ENCODE assay signal across 9 mouse cellular contexts in genomic region chrX:76680890-76681289, GRCm38 (mm10).
DNase-seq lines count a peak whose midpoint lies in the region; ATAC-seq and TF ChIP-seq lines count a peak whose summit lies in the region.
"Had no signal": no experiment of that assay in that cellular context is flagged by ENCODE, and none has a peak within 500 bp of the region (broad histone marks: within the 10 kb centered on the region; RNA-seq: fewer than 3 reads in every experiment).

No protein-coding gene starts in this region.

- H3K4me3 ChIP-seq in midbrain, postnatal 0 days (ENCODE audit: low read depth, low read length), result no peak overlapping the region
- no peak overlapping the region for H3K4me3 ChIP-seq in midbrain, embryonic 11.5 days (ENCODE audit: low read depth, low read length)
- H3K4me3 ChIP-seq in left cerebral cortex, adult 2 months, result no peak overlapping the region
- H3K4me3 ChIP-seq: limb, embryonic 15.5 days had no signal

- H3K9me3 ChIP-seq in midbrain, postnatal 0 days (ENCODE audit: low read length), result no peaks in the 10 kb centered on the region
- H3K9me3 ChIP-seq in midbrain, embryonic 11.5 days (ENCODE audit: control insufficient read depth, low read length), result no peaks in the 10 kb centered on the region
- H3K9me3 ChIP-seq: limb, embryonic 15.5 days had no signal

- H3K27ac ChIP-seq in midbrain, postnatal 0 days (ENCODE audit: low read depth, low read length), result no peak overlapping the region
- no peak overlapping the region for H3K27ac ChIP-seq in midbrain, embryonic 11.5 days (ENCODE audit: low read depth, low read length)
- H3K27ac ChIP-seq in left cerebral cortex, adult 2 months, result no peak overlapping the region
- H3K27ac ChIP-seq: limb, embryonic 15.5 days had no signal

- no peak for DNase-seq in frontal cortex, postnatal 14 days (ENCODE audit: low spot score in 2 of 2)
- peak; percentile 75 for DNase-seq in midbrain, postnatal 0 days (ENCODE audit: low spot score)
- no peak for DNase-seq in midbrain, embryonic 11.5 days (ENCODE audit: low spot score, missing footprints)
- DNase-seq in embryo, embryonic 10 days (ENCODE audit: low spot score), result peak; percentile 29
- DNase-seq in left cerebral cortex, adult 2 months (ENCODE audit: extremely low spot score in 1 of 2, low spot score in 2 of 2), result peak; percentile 10 to 11
- DNase-seq in T-cell, adult 2 months (ENCODE audit: low spot score), result no peak

- no peaks in the 10 kb centered on the region for H3K36me3 ChIP-seq in midbrain, postnatal 0 days (ENCODE audit: insufficient read depth, low read length)
- H3K36me3 ChIP-seq in midbrain, embryonic 11.5 days (ENCODE audit: control insufficient read depth, insufficient read depth, low read length), result no peaks in the 10 kb centered on the region
- H3K36me3 ChIP-seq: limb, embryonic 15.5 days had no signal

- TF ChIP-seq CTCF in midbrain, postnatal 0 days (IDR thresholded peaks at IDR 0.05), result peak; percentile 74
- peak; percentile 52 for TF ChIP-seq CTCF in left cerebral cortex, adult 2 months (IDR thresholded peaks at IDR 0.05)

- no peak overlapping the region for H3K9ac ChIP-seq in midbrain, postnatal 0 days (replicated peaks; ENCODE audit: low read length, poor library complexity, severe bottlenecking)
- no peak overlapping the region for H3K9ac ChIP-seq in midbrain, embryonic 11.5 days (ENCODE audit: low read length)
- H3K9ac ChIP-seq: limb, embryonic 15.5 days had no signal

- H3K4me2 ChIP-seq in midbrain, postnatal 0 days (ENCODE audit: low read depth, low read length, poor library complexity, severe bottlenecking), result no peak overlapping the region
- H3K4me2 ChIP-seq in midbrain, embryonic 11.5 days, result no peak overlapping the region
- H3K4me2 ChIP-seq: limb, embryonic 15.5 days had no signal

- intact Hi-C loops in left cerebral cortex, adult 2 months (cut with DNase I), result loop anchor here (1.0 to 5.0 kb wide), 3 partner anchors 956 to 1126 kb away; no protein-coding TSS in a partner anchor

- ATAC-seq in frontal cortex, adult (ENCODE audit: low TSS enrichment), result 0 out of 2 replicates have a peak, but pooled peaks have one; percentile 57
- peak; percentile 56; the same call in 1 of the 2 replicates for ATAC-seq in midbrain, postnatal 0 days (ENCODE audit: low FRiP score)
- ATAC-seq in midbrain, embryonic 11.5 days (ENCODE audit: low FRiP score), result no peak
- ATAC-seq in inflammation-experienced regulatory T-cells, adult 6 months, result no peak

- H3K27me3 ChIP-seq in midbrain, postnatal 0 days (ENCODE audit: insufficient read depth, low read length), result no peaks in the 10 kb centered on the region
- H3K27me3 ChIP-seq in midbrain, embryonic 11.5 days (ENCODE audit: control insufficient read depth, insufficient read depth, low read length), result no peaks in the 10 kb centered on the region
- H3K27me3 ChIP-seq: limb, embryonic 15.5 days had no signal

- no peaks in the 10 kb centered on the region for H3K4me1 ChIP-seq in midbrain, postnatal 0 days (ENCODE audit: insufficient read depth, low read length)
- H3K4me1 ChIP-seq in midbrain, embryonic 11.5 days (ENCODE audit: control insufficient read depth, insufficient read depth, low read length), result no peaks in the 10 kb centered on the region
- H3K4me1 ChIP-seq: limb, embryonic 15.5 days had no signal

Comparison
In these comparisons a context has a peak if more than half of its experiments do, and no peak if none do; other contexts are left out.
1. ATAC-seq: peak in frontal cortex, adult (single experiment) and midbrain, postnatal 0 days (single experiment); none in midbrain, embryonic 11.5 days (single experiment) and inflammation-experienced regulatory T-cells, adult 6 months (single experiment).
2. DNase-seq: peak in midbrain, postnatal 0 days (single experiment), embryo, embryonic 10 days (single experiment) and left cerebral cortex, adult 2 months (2 of 2); none in frontal cortex, postnatal 14 days (0 of 2), midbrain, embryonic 11.5 days (single experiment) and T-cell, adult 2 months (single experiment).